Mouse (Mus musculus) liver, postnatal 0 days (tissue): ENCODE measurements around the gene Ubqlnl. TPM values are rescaled to one million over a fixed set of nuclear protein-coding genes. Genes with fewer than 3 reads are reported as not detected.
A peak's percentile ranks its signal among the peaks of the same experiment; 100 is the strongest.

Experiments used
- ATAC-seq: fragments of 200-750 bp; cut with Nextera tagmentation; 2 replicates; pipeline ENCODE4 v1.8.0; 2017; ENCODE audit warnings: mild to moderate bottlenecking, moderate library complexity
- DNase-seq: peaks from one replicate; pipeline ENCODE4 v3.0.0-alpha.2; 2016
- H3K27ac ChIP-seq: fragments of 300-500 bp; sonication (generic); 2 replicates; pipeline ENCODE4 v1.5.1; 2014; ENCODE audit warnings: antibody characterized with exemption, moderate library complexity, mild to moderate bottlenecking, low read depth
- H3K27me3 ChIP-seq: fragments of 300-500 bp; sonication (generic); 2 replicates; pipeline ENCODE4 v1.6.1; 2014; ENCODE audit warnings: low read length, control low read depth, mixed read lengths; ENCODE audit not compliant: insufficient read depth
- H3K36me3 ChIP-seq: fragments of 300-500 bp; sonication (generic); replicated peaks from 2 replicates; pipeline ENCODE4 v1.6.1; 2014; ENCODE audit warnings: mild to moderate bottlenecking, control low read depth, low read length, moderate library complexity, mixed read lengths; ENCODE audit not compliant: insufficient read depth
- H3K4me1 ChIP-seq: fragments of 300-500 bp; sonication (generic); 2 replicates; pipeline ENCODE4 v1.6.1; 2014; ENCODE audit warnings: antibody characterized with exemption, mild to moderate bottlenecking, control low read depth; ENCODE audit not compliant: insufficient read depth
- H3K4me2 ChIP-seq: fragments of 300-500 bp; sonication (generic); 2 replicates; pipeline ENCODE4 v1.6.1; 2014; ENCODE audit warnings: low read depth, mild to moderate bottlenecking, low read length, moderate library complexity, mixed read lengths
- H3K4me3 ChIP-seq: fragments of 300-500 bp; sonication (generic); 2 replicates; pipeline ENCODE4 v1.5.1; 2014; ENCODE audit warnings: low read depth, low read length
- H3K9ac ChIP-seq: fragments of 300-500 bp; sonication (generic); replicated peaks from 2 replicates; pipeline ENCODE4 v1.6.1; 2014; ENCODE audit warnings: mild to moderate bottlenecking, moderate library complexity
- H3K9me3 ChIP-seq: fragments of 300-500 bp; sonication (generic); 2 replicates; pipeline ENCODE4 v1.6.1; 2016; ENCODE audit warnings: mild to moderate bottlenecking, control low read depth, low read length, mixed read lengths
- CTCF ChIP-seq: sonication (generic); IDR thresholded peaks from 2 replicates; pipeline ENCODE4 v1.5.1; 2016; ENCODE audit warnings: antibody characterized with exemption, low read depth
- EP300 ChIP-seq: IDR thresholded peaks from 2 replicates; pipeline ENCODE4 v1.6.1; 2016; ENCODE audit warnings: antibody characterized with exemption, low read depth, mild to moderate bottlenecking
- WGBS: fragments of 180-500 bp; shearing (Covaris S2); extraction: QIAGEN DNeasy Blood & Tissue Kit; methylation state at CpG from one replicate; pipeline ENCODE4 v1.1.7; 2014; ENCODE audit not compliant: insufficient replicate concordance; 5-methylcytosine and 5-hydroxymethylcytosine counted together
- polyA plus RNA-seq: library from polyadenylated mRNA; unstranded; fragments of >200 nt; fragmentation: Nextera tagmentation; extraction: Ambion mirVana; gene quantifications from 2 replicates; pipeline ENCODE4 v1.2.1, GENCODE M21; 2015

The Ubqlnl gene
- not detected in 2 replicates for polyA plus RNA-seq

DNA sequence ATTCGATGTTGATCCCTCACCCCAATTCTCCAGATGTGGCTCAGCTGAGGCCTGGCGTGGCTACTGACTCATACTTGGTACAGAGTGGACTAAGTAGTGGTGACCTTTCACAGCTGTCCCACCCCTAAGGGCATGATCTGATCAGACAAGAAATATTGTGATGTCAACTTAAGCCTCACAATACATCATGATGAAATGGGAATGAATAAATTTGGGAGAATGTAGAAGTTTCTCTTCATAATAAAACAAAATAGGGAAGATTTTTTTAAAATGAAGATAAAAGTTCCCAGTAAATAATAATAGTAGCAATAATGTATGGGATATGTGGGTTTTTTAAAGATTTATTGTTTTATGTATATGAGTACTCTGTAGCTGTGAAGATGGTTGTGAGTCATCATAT is at the start of gene Ubqlnl:
TSS of gene Ubqlnl (minus strand) at position 101 of the 400 bp plus-strand sequence.
- no peaks in the 10 kb centered on the region for H3K27me3 ChIP-seq
- ATAC-seq: no peak

DNA sequence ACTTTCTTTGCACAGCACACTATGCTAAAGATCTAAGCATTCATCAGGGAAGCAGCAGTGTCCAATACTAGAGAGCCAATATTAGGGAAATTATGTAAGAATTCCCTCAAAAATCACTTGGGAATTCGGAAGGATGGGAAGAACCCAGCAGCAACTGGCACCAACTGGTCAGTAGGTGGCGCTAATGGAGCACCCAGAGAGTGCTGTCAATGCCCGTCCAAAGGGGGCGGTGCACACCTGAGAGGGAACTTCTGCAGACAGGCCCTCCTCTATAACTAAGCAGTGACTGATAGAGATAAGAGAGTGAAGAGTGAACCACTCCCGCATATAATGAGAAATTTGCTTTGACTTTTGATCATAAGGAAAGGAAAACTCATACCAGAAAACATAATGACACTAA is 49.5 kb upstream of the Ubqlnl start:
- TF ChIP-seq EP300 (no peak), CTCF (peak; percentile 99)
- peak; percentile 78 for ATAC-seq
- H3K36me3 ChIP-seq: no peaks in the 10 kb centered on the region
- no peaks in the 10 kb centered on the region for H3K9me3 ChIP-seq
- H3K27ac ChIP-seq: no peak overlapping the region
- no peak overlapping the region for H3K4me2 ChIP-seq
- WGBS: 2% methylated on average over 5 of the region's 5 CpGs
- no peaks in the 10 kb centered on the region for H3K27me3 ChIP-seq
- no peaks in the 10 kb centered on the region for H3K4me1 ChIP-seq
- no peak overlapping the region for H3K4me3 ChIP-seq
- DNase-seq: peak; percentile 82
- H3K9ac ChIP-seq: no peak overlapping the region

More for the DNA sequence above, at the start of gene Ubqlnl:
- no peak for DNase-seq
- Histone ChIP-seq H3K4me3 (no peak within 1 kb of the TSS), H3K9ac (no peak within 1 kb of the TSS), H3K36me3 (no peaks in the 10 kb centered on the region), H3K27ac (no peak within 1 kb of the TSS), H3K9me3 (no peaks in the 10 kb centered on the region), H3K4me2 (no peak within 1 kb of the TSS), H3K4me1 (no peaks in the 10 kb centered on the region)
- WGBS: 78% methylated on average over 2 of the region's 2 CpGs
- TF ChIP-seq EP300 (no peak), CTCF (no peak)

GRCm38 (mm10) chr7:104195885-104196284 is 45.5 kb upstream of the Ubqlnl start, which contains the start of gene Olfr649:
Olfr649 (minus strand) TSS chr7:104195985.
- TF ChIP-seq CTCF (no peak), EP300 (no peak)
- H3K9ac ChIP-seq: no peak within 1 kb of the TSS
- DNase-seq (no peak), ATAC-seq (no peak)
- H3K4me1 ChIP-seq: no peaks in the 10 kb centered on the region
- no peak within 1 kb of the TSS for H3K4me3 ChIP-seq
- no peak within 1 kb of the TSS for H3K4me2 ChIP-seq
- H3K36me3 ChIP-seq: no peaks in the 10 kb centered on the region
- no peaks in the 10 kb centered on the region for H3K27me3 ChIP-seq
- no peak within 1 kb of the TSS for H3K27ac ChIP-seq
- no peaks in the 10 kb centered on the region for H3K9me3 ChIP-seq
- 78% methylated on average over 6 of the region's 6 CpGs for WGBS

DNA sequence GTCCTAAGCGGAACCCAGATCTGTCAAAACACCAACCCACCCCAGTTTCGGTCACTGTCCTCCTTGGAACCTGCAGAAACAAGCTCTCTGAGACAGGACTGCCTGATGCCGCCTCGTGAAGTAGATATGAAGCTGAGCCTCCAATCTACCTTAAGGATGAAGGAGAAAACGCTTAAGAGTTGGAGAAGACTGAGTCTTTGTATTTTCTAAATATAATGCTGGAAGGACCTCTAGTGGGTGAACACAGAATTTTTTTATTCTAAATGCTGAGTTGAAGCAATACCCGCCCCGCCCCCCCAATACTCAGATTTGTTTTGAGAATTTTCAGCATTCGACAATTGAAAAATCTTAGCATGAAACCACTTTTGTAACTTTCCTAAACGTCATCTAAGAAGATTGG is 40.9 kb upstream of the Ubqlnl start:
- Histone ChIP-seq H3K9ac (no peak overlapping the region), H3K9me3 (no peaks in the 10 kb centered on the region), H3K4me2 (no peak overlapping the region), H3K36me3 (no peaks in the 10 kb centered on the region), H3K4me3 (no peak overlapping the region), H3K4me1 (no peaks in the 10 kb centered on the region), H3K27ac (no peak overlapping the region), H3K27me3 (no peaks in the 10 kb centered on the region)
- 35% methylated on average over 9 of the region's 9 CpGs for WGBS
- TF ChIP-seq EP300: no peak
- 0 out of 2 replicates have a peak, but pooled peaks have one; percentile 4 for TF ChIP-seq CTCF
- DNase-seq: no peak
- no peak for ATAC-seq

GRCm38 (mm10) chr7:104183292-104183691 is 32.9 kb upstream of the Ubqlnl start, which contains the start of gene Olfr648:
Olfr648 (minus strand) TSS chr7:104183392.
- 85% methylated on average over 2 of the region's 2 CpGs for WGBS

DNA sequence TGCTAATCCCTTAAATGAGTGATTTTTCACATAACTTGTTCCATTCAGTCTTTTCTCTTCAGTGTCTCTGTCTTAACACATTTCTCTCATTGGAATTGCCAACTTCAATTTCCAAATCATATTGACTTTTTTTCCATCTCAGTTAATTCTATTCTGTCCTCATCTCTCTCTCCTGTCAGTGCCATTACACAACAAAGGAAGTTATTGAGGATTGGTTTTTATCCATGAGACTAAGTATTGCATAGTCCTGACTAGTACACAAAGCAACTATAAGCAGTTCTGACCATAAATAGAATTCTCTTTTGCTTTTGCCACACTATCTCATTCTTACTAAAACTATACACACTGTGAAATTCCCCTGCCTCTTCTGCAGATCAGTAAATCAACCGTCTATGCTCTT is 28.7 kb upstream of the Ubqlnl start:
- H3K4me1 ChIP-seq: no peaks in the 10 kb centered on the region
- H3K27ac ChIP-seq: no peak overlapping the region
- no peak overlapping the region for H3K4me2 ChIP-seq
- no peak for TF ChIP-seq CTCF
- TF ChIP-seq EP300: no peak
- no peak overlapping the region for H3K4me3 ChIP-seq
- H3K36me3 ChIP-seq: no peaks in the 10 kb centered on the region
- WGBS: 67% methylated on average over 1 of the region's 1 CpGs
- H3K27me3 ChIP-seq: no peaks in the 10 kb centered on the region
- DNase-seq (no peak), ATAC-seq (no peak)
- no peak overlapping the region for H3K9ac ChIP-seq
- no peaks in the 10 kb centered on the region for H3K9me3 ChIP-seq

More at GRCm38 (mm10) chr7:104183292-104183691, 32.9 kb upstream of the Ubqlnl start, which contains the start of gene Olfr648:
- TF ChIP-seq CTCF (no peak), EP300 (no peak)
- no peak for DNase-seq
- Histone ChIP-seq H3K27ac (no peak within 1 kb of the TSS), H3K4me1 (no peaks in the 10 kb centered on the region), H3K9me3 (no peaks in the 10 kb centered on the region), H3K4me3 (no peak within 1 kb of the TSS), H3K9ac (no peak within 1 kb of the TSS), H3K36me3 (no peaks in the 10 kb centered on the region), H3K4me2 (no peak within 1 kb of the TSS), H3K27me3 (no peaks in the 10 kb centered on the region)
- ATAC-seq: no peak
